Mouse (Mus musculus) kidney, adult 2 months (tissue): Measurements from ENCODE around the gene Wdr20. TPM values are rescaled to one million over a fixed set of nuclear protein-coding genes. Genes with fewer than 3 reads are reported as not detected.
A peak's percentile ranks its signal among the peaks of the same experiment; 100 is the strongest.

Experiments used
- DNase-seq: peaks from one replicate; pipeline ENCODE4 v3.0.0; 2021
- H3K27ac ChIP-seq: fragments of 200-500 bp; 2 replicates; pipeline ENCODE4 v1.5.1; 2012; ENCODE audit warnings: low read depth, low read length, control low read depth, inconsistent platforms; ENCODE audit not compliant: insufficient read depth
- H3K27me3 ChIP-seq: fragments of 200-500 bp; replicated peaks from 2 replicates; pipeline ENCODE4 v1.6.1; 2012; ENCODE audit warnings: mild to moderate bottlenecking, moderate library complexity, low read length, inconsistent platforms; ENCODE audit not compliant: control insufficient read depth, insufficient read depth
- H3K36me3 ChIP-seq: fragments of 200-500 bp; 2 replicates; pipeline ENCODE4 v1.6.1; 2012; ENCODE audit warnings: mild to moderate bottlenecking, moderate library complexity, low read length, inconsistent platforms; ENCODE audit not compliant: control insufficient read depth, insufficient read depth
- H3K4me1 ChIP-seq: fragments of 200-500 bp; 2 replicates; pipeline ENCODE4 v1.6.1; 2011; ENCODE audit warnings: low read length; ENCODE audit not compliant: control insufficient read depth, insufficient read depth
- H3K4me3 ChIP-seq: fragments of 200-500 bp; 2 replicates; pipeline ENCODE4 v1.5.1; 2011; ENCODE audit warnings: mild to moderate bottlenecking, low read depth, low read length, control low read depth; ENCODE audit not compliant: insufficient read depth
- CTCF ChIP-seq: fragments of 200-500 bp; conservative IDR thresholded peaks from 2 replicates; pipeline ENCODE4 v1.5.1; 2011; ENCODE audit warnings: low read depth, mild to moderate bottlenecking, control low read depth, low read length, moderate library complexity, mixed read lengths; ENCODE audit not compliant: insufficient read depth, insufficient read length
- POLR2A ChIP-seq: fragments of 200-500 bp; IDR thresholded peaks from one replicate; pipeline ENCODE4 v1.6.1; 2011; ENCODE audit warnings: low read depth, low read length, control low read depth
- whole genome bisulfite sequencing: fragments of 180-500 bp; shearing (Covaris S2); methylation state at CpG from one replicate; pipeline ENCODE4 v1.1.7; 2018; 5-methylcytosine and 5-hydroxymethylcytosine counted together
- polyA plus RNA-seq: library from polyadenylated mRNA; depleted of rRNA; stranded (reverse); fragments of >200 nt; gene quantifications from 2 replicates; pipeline ENCODE4 v1.2.3, GENCODE M21; 2012

Wdr20 gene
- polyA plus RNA-seq, 1 experiment, result 24.0 TPM

DNA sequence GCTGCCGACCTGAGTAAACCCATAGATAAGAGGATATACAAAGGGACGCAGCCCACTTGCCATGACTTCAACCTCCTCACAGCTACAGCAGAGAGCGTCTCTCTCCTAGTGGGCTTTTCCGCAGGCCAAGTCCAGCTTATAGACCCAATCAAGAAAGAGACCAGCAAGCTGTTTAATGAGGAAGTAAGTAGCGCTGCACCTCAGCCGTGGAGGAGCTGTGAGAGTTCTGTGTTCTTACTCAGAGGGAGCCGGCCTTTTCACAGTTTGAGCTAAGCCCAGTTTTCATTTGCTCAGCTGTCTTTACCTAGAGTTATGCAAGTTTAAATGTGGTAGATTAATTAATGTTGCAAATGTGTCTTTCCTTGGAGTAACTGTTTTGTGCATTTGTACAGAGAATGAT lies 41.6 kb downstream of the Wdr20 start:
- no peak for DNase-seq
- Histone ChIP-seq H3K4me1 (peaks cover 9% of the 10 kb centered on the region; the same call in 1 of the 2 replicates), H3K27me3 (no peaks in the 10 kb centered on the region), H3K27ac (no peak overlapping the region), H3K4me3 (no peak overlapping the region), H3K36me3 (no peaks in the 10 kb centered on the region)
- WGBS, result 65% methylated on average over 7 of the region's 7 CpGs
- TF ChIP-seq CTCF (no peak), POLR2A (no peak)

GRCm38 (mm10) chr12:110781181-110781580 lies 43.4 kb downstream of the Wdr20 start:
- TF ChIP-seq POLR2A, result no peak
- TF ChIP-seq CTCF, result no peak
- 61% methylated on average over 8 of the region's 8 CpGs for WGBS
- DNase-seq, result no peak
- Histone ChIP-seq H3K27ac (no peak overlapping the region), H3K4me3 (no peak overlapping the region), H3K36me3 (no peaks in the 10 kb centered on the region), H3K27me3 (no peaks in the 10 kb centered on the region), H3K4me1 (peaks cover 5% of the 10 kb centered on the region; the same call in 1 of the 2 replicates)

DNA sequence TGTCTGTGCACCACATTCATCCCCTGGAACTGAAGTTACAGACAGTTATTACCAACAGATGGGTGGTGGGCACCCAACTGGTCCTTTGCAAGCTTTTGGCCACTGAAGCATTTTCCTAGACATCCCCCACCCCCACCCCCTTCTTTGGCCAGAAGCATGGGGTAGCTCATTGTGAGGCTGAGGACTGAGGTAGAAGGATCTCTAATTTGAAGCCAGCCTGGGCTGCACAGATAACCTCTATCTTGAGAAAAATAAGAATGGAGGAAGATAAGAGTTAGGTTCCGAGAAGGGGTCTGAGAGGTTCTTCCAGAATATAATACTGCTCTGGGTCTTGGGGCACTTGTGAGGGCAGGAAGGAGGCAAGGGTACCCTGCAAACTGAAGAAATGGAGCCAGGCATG lies 44.5 kb downstream of the Wdr20 start:
- no peak for DNase-seq
- H3K27me3 ChIP-seq, result no peaks in the 10 kb centered on the region
- WGBS, result 91% methylated on average over 1 of the region's 1 CpGs
- no peaks in the 10 kb centered on the region for H3K36me3 ChIP-seq
- TF ChIP-seq CTCF (no peak), POLR2A (no peak)
- H3K27ac ChIP-seq, result no peak overlapping the region
- H3K4me1 ChIP-seq, result peaks cover 4% of the 10 kb centered on the region; the same call in 1 of the 2 replicates
- no peak overlapping the region for H3K4me3 ChIP-seq

GRCm38 (mm10) chr12:110784211-110784610 lies 46.5 kb downstream of the Wdr20 start:
- TF ChIP-seq POLR2A (no peak), CTCF (no peak)
- no peaks in the 10 kb centered on the region for H3K36me3 ChIP-seq
- H3K4me1 ChIP-seq, result peaks cover 4% of the 10 kb centered on the region; the same call in 1 of the 2 replicates
- no peak for DNase-seq
- 80% methylated on average over 2 of the region's 2 CpGs for WGBS
- H3K27ac ChIP-seq, result no peak overlapping the region
- no peaks in the 10 kb centered on the region for H3K27me3 ChIP-seq
- H3K4me3 ChIP-seq, result no peak overlapping the region

- no peak for DNase-seq
- 68% methylated on average over 4 of the region's 4 CpGs for WGBS
- Histone ChIP-seq H3K27ac (no peak overlapping the region), H3K4me1 (peaks cover 14% of the 10 kb centered on the region), H3K36me3 (no peaks in the 10 kb centered on the region), H3K27me3 (no peaks in the 10 kb centered on the region), H3K4me3 (no peak overlapping the region)
- no peak for TF ChIP-seq CTCF
- no peak for TF ChIP-seq POLR2A
Measured at GRCm38 (mm10) chr12:110786243-110786642, 48.5 kb downstream of the Wdr20 start.

DNA sequence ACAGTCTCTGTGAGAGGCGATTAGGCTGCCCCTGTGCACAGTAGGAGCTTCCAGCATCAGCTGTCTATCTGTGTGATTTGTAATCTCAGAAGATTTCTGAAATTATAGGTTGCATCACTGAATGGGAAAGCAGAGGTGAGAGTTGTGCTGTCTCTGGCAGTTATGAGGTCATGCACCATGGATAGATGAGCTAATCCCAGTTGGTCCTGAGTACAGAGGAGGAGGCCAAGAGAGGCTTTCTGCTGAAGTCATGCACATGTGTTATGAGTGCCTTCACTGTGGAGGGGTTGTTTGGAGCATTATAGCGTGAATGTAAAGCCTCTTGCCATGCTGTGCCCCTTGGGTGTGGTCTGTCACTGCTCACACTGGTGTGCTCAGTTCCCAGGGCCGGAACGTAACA lies 52.8 kb downstream of the Wdr20 start:
- 75% methylated on average over 4 of the region's 4 CpGs for WGBS
- Histone ChIP-seq H3K4me3 (no peak overlapping the region), H3K4me1 (peaks cover 20% of the 10 kb centered on the region), H3K27ac (peak overlapping the region; percentile 33), H3K36me3 (no peaks in the 10 kb centered on the region), H3K27me3 (no peaks in the 10 kb centered on the region)
- no peak for TF ChIP-seq POLR2A
- no peak for TF ChIP-seq CTCF
- DNase-seq, result no peak

DNA sequence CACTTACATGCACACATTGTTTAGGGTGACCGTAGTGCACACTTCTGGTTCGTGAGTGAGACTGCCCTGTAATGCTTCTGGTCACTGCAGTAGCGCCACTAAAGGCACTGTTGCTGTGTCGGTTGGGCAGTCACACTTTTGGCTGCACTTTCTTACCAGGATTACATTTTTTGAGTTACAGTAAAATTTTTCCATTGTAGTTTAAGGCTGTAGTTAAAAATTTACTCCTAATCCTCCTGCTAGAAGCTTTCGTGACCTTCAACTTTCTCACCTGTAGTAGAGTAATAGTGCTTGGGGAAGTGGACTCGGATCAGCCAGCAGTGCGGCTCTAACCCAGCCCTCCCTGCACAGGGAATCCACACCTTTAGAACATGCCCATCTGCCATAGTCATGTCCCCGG lies 53.3 kb downstream of the Wdr20 start:
- no peak for TF ChIP-seq CTCF
- TF ChIP-seq POLR2A, result no peak
- peak; percentile 59 for DNase-seq
- no peaks in the 10 kb centered on the region for H3K27me3 ChIP-seq
- WGBS, result 46% methylated on average over 8 of the region's 8 CpGs
- no peak overlapping the region for H3K4me3 ChIP-seq
- no peaks in the 10 kb centered on the region for H3K36me3 ChIP-seq
- H3K4me1 ChIP-seq, result peaks cover 20% of the 10 kb centered on the region
- peak overlapping the region; percentile 33 for H3K27ac ChIP-seq
